Comparison of ENCODE assay signal across 8 mouse cellular contexts in genomic region chr14:67608262-67608661, GRCm38 (mm10).
A peak's percentile ranks its signal among the peaks of the same experiment; 100 is the strongest.
DNase-seq lines count a peak whose midpoint lies in the region; ATAC-seq lines count a peak whose summit lies in the region.

No protein-coding gene starts in this region.

- H3K27me3 ChIP-seq in embryonic facial prominence, embryonic 15.5 days = peaks cover 20% of the 10 kb centered on the region
- H3K27me3 ChIP-seq in kidney, embryonic 16.5 days (ENCODE audit: insufficient read depth, low read length) = peaks cover 18% of the 10 kb centered on the region; the same call in 1 of the 2 replicates

- peaks cover 17% of the 10 kb centered on the region for H3K4me1 ChIP-seq in embryonic facial prominence, embryonic 15.5 days
- H3K4me1 ChIP-seq in kidney, embryonic 16.5 days (ENCODE audit: insufficient read depth, low read length) = 0 out of 2 replicates have a peak, but pooled peaks cover 4% of the 10 kb centered on the region

- H3K27ac ChIP-seq in embryonic facial prominence, embryonic 15.5 days (replicated peaks) = no peak overlapping the region
- H3K27ac ChIP-seq in kidney, embryonic 16.5 days (ENCODE audit: low read length) = no peak overlapping the region

- H3K4me2 ChIP-seq in embryonic facial prominence, embryonic 15.5 days (replicated peaks) = peak overlapping the region; percentile 40
- H3K4me2 ChIP-seq in kidney, embryonic 16.5 days (replicated peaks; ENCODE audit: low read depth, low read length) = peak overlapping the region; percentile 49

- peak overlapping the region; percentile 11 for H3K4me3 ChIP-seq in embryonic facial prominence, embryonic 15.5 days (replicated peaks)
- peak overlapping the region; percentile 13 for H3K4me3 ChIP-seq in kidney, embryonic 16.5 days (ENCODE audit: low read length)

- WGBS in embryonic facial prominence, embryonic 15.5 days = 29% methylated on average over 20 of the region's 20 CpGs
- WGBS in kidney, embryonic 16.5 days = 21% methylated on average over 20 of the region's 20 CpGs

- H3K36me3 ChIP-seq in embryonic facial prominence, embryonic 15.5 days = no peaks in the 10 kb centered on the region
- H3K36me3 ChIP-seq in kidney, embryonic 16.5 days (ENCODE audit: insufficient read depth, low read length) = no peaks in the 10 kb centered on the region

- no peak overlapping the region for H3K9ac ChIP-seq in embryonic facial prominence, embryonic 15.5 days
- H3K9ac ChIP-seq in kidney, embryonic 16.5 days (replicated peaks; ENCODE audit: low read length) = no peak overlapping the region; the same call in 1 of the 2 replicates

- H3K9me3 ChIP-seq in embryonic facial prominence, embryonic 15.5 days (replicated peaks) = no peaks in the 10 kb centered on the region
- no peaks in the 10 kb centered on the region for H3K9me3 ChIP-seq in kidney, embryonic 16.5 days (ENCODE audit: low read length)

- no peak for ATAC-seq in embryonic facial prominence, embryonic 15.5 days (ENCODE audit: insufficient number of reproducible peaks, low FRiP score, low TSS enrichment, low read depth)
- ATAC-seq in kidney, embryonic 16.5 days (ENCODE audit: low FRiP score, low TSS enrichment) = peak; percentile 57; the same call in 1 of the 2 replicates

- peak; percentile 21 for DNase-seq in adrenal gland, adult 2 months
- no peak for DNase-seq in adrenal gland, adult 18-20 months (ENCODE audit: low spot score in 2 of 2)
- peak; percentile 46 for DNase-seq in lung, postnatal 25 days (ENCODE audit: low spot score)
- no peak for DNase-seq in cerebellum, adult 11-12 months
- DNase-seq in layer of hippocampus, adult 18-20 months (ENCODE audit: low spot score in 2 of 2) = no peak
- no peak for DNase-seq in layer of hippocampus, postnatal 36 days

Comparison
In these comparisons a context has a peak if more than half of its experiments do, and no peak if none do; other contexts are left out.
1. DNase-seq: peak in adrenal gland, adult 2 months (single experiment) and lung, postnatal 25 days (single experiment); none in adrenal gland, adult 18-20 months (0 of 2), cerebellum, adult 11-12 months (single experiment), layer of hippocampus, adult 18-20 months (0 of 2) and layer of hippocampus, postnatal 36 days (0 of 2).